Mouse (Mus musculus) embryonic facial prominence, embryonic 11.5 days (tissue): ENCODE data around the gene 2210016F16Rik. TPM values are rescaled to one million over a fixed set of nuclear protein-coding genes. Genes with fewer than 3 reads are reported as not detected.

Experiments
- ATAC-seq: fragments of 200-750 bp; cut with Nextera tagmentation; replicated peaks from 2 replicates; pipeline ENCODE4 v1.8.0; 2017; ENCODE audit warnings: low read depth; ENCODE audit not compliant: insufficient number of reproducible peaks, low FRiP score, low TSS enrichment
- DNase-seq: peaks from one replicate; pipeline ENCODE4 v3.0.0-alpha.2; 2015; ENCODE audit warnings: low spot score
- H3K27ac ChIP-seq: fragments of 300-500 bp; sonication (generic); replicated peaks from 2 replicates; pipeline ENCODE4 v1.5.1; 2014; ENCODE audit warnings: mild to moderate bottlenecking, low read depth, low read length, control low read depth
- H3K27me3 ChIP-seq: fragments of 300-500 bp; sonication (generic); 2 replicates; pipeline ENCODE4 v1.6.1; 2014; ENCODE audit warnings: mild to moderate bottlenecking, low read length, moderate library complexity, mixed read lengths; ENCODE audit not compliant: control insufficient read depth, insufficient read depth
- H3K36me3 ChIP-seq: fragments of 300-500 bp; sonication (generic); replicated peaks from 2 replicates; pipeline ENCODE4 v1.6.1; 2014; ENCODE audit warnings: low read depth, mild to moderate bottlenecking, low read length, moderate library complexity, mixed read lengths; ENCODE audit not compliant: control insufficient read depth, insufficient read depth
- H3K4me1 ChIP-seq: fragments of 300-500 bp; sonication (generic); 2 replicates; pipeline ENCODE4 v1.6.1; 2014; ENCODE audit warnings: low read length, mixed read lengths; ENCODE audit not compliant: control insufficient read depth, insufficient read depth
- H3K4me2 ChIP-seq: fragments of 300-500 bp; sonication (generic); 2 replicates; pipeline ENCODE4 v1.6.1; 2014; ENCODE audit warnings: low read depth, mild to moderate bottlenecking, control low read depth, low read length, moderate library complexity
- H3K4me3 ChIP-seq: fragments of 300-500 bp; sonication (generic); 2 replicates; pipeline ENCODE4 v1.5.1; 2014; ENCODE audit warnings: low read depth, low read length, control low read depth
- H3K9ac ChIP-seq: fragments of 300-500 bp; sonication (generic); replicated peaks from 2 replicates; pipeline ENCODE4 v1.6.1; 2014; ENCODE audit warnings: mild to moderate bottlenecking, control low read depth, low read length
- H3K9me3 ChIP-seq: fragments of 300-500 bp; sonication (generic); replicated peaks from 2 replicates; pipeline ENCODE4 v1.6.1; 2016; ENCODE audit warnings: mild to moderate bottlenecking, low read length, inconsistent platforms, mixed read lengths; ENCODE audit not compliant: control insufficient read depth
- WGBS: fragments of 180-500 bp; shearing (Covaris S2); extraction: QIAGEN DNeasy Blood & Tissue Kit; methylation state at CpG from one replicate; pipeline ENCODE4 v1.1.7; 2014; 5-methylcytosine and 5-hydroxymethylcytosine counted together
- microRNA counts: library from miRNA; unstranded; fragments of <30 nt; microRNA quantifications from one replicate; lab custom pipeline; 2016
- microRNA-seq: library from miRNA; unstranded; fragments of <30 nt; microRNA quantifications from one replicate; pipeline ENCODE4, GENCODE M21; 2016; ENCODE audit warnings: borderline number of aligned reads
- polyA plus RNA-seq: library from polyadenylated mRNA; unstranded; fragments of >200 nt; fragmentation: Nextera tagmentation; extraction: Ambion mirVana; gene quantifications from 2 replicates; pipeline ENCODE4 v1.2.1, GENCODE M21; 2014

The 2210016F16Rik gene
- polyA plus RNA-seq, 1 experiment from 2014 or later: 24.5 TPM

- WGBS: 53% methylated on average over 4 of the region's 4 CpGs
- no peaks in the 10 kb centered on the region for H3K4me1 ChIP-seq
Measured at GRCm38 (mm10) chr13:58350606-58351005, 34.4 kb downstream of the 2210016F16Rik start.

GRCm38 (mm10) chr13:58344505-58344904, 40.5 kb downstream of the 2210016F16Rik start:
- no peaks in the 10 kb centered on the region for H3K36me3 ChIP-seq
- H3K9ac ChIP-seq: no peak overlapping the region
- no peak overlapping the region for H3K27ac ChIP-seq
- no peaks in the 10 kb centered on the region for H3K27me3 ChIP-seq
- H3K4me2 ChIP-seq: no peak overlapping the region
- H3K9me3 ChIP-seq: no peaks in the 10 kb centered on the region
- no peak overlapping the region for H3K4me3 ChIP-seq
- ATAC-seq (no peak), DNase-seq (no peak)
- H3K4me1 ChIP-seq: no peaks in the 10 kb centered on the region
- WGBS: 83% methylated on average over 9 of the region's 9 CpGs

More at GRCm38 (mm10) chr13:58350606-58351005, 34.4 kb downstream of the 2210016F16Rik start:
- no peak overlapping the region for H3K4me3 ChIP-seq
- no peak overlapping the region for H3K4me2 ChIP-seq
- ATAC-seq (no peak), DNase-seq (no peak)
- H3K27me3 ChIP-seq: no peaks in the 10 kb centered on the region
- H3K27ac ChIP-seq: no peak overlapping the region
- no peaks in the 10 kb centered on the region for H3K9me3 ChIP-seq
- H3K9ac ChIP-seq: no peak overlapping the region
- H3K36me3 ChIP-seq: no peaks in the 10 kb centered on the region

- Histone ChIP-seq H3K9ac (no peak overlapping the region), H3K4me2 (no peak overlapping the region), H3K27me3 (no peaks in the 10 kb centered on the region), H3K9me3 (no peaks in the 10 kb centered on the region), H3K36me3 (no peaks in the 10 kb centered on the region), H3K4me1 (no peaks in the 10 kb centered on the region), H3K27ac (no peak overlapping the region), H3K4me3 (no peak overlapping the region)
- no peak for DNase-seq
- 83% methylated on average over 12 of the region's 12 CpGs for WGBS
- ATAC-seq: no peak
Measured at GRCm38 (mm10) chr13:58337456-58337855, 47.6 kb downstream of the 2210016F16Rik start.

- Histone ChIP-seq H3K4me1 (no peaks in the 10 kb centered on the region), H3K36me3 (no peaks in the 10 kb centered on the region), H3K27me3 (no peaks in the 10 kb centered on the region), H3K4me3 (no peak overlapping the region), H3K9me3 (no peaks in the 10 kb centered on the region), H3K4me2 (no peak overlapping the region), H3K27ac (no peak overlapping the region), H3K9ac (no peak overlapping the region)
- WGBS: 95% methylated on average over 5 of the region's 5 CpGs
- ATAC-seq: no peak
- DNase-seq: no peak
Measured at GRCm38 (mm10) chr13:58334116-58334515, 50.9 kb downstream of the 2210016F16Rik start.

MicroRNAs encoded within 50 kb of the gene (microRNA counts, 519-probe panel; counts per million panel counts)
- microRNA mmu-miR-7a (lab: Ali Mortazavi, UCI): 1,611 counts per million, percentile 9 among the panel's probes with 10 or more counts

Small RNA genes within 50 kb of the gene (microRNA-seq; reads per million reads assigned to microRNA genes)
- gene Mir7-1: 226 reads per million, percentile 54 among the genes with 10 or more reads in this experiment

Other genes starting within 250 kb of the 2210016F16Rik start
- 41.8 and 44.2 TPM in 2 replicates for gene Idnk, start 227.6 kb downstream of the 2210016F16Rik start, polyA plus RNA-seq
- 142 and 144 TPM in 2 replicates for gene Ubqln1, start 169.6 kb downstream of the 2210016F16Rik start, polyA plus RNA-seq
- gene Gkap1, start 109.5 kb downstream of the 2210016F16Rik start, polyA plus RNA-seq: 22.0 and 31.2 TPM in 2 replicates
- 1.2 TPM in 2 replicates for gene Kif27, start 26.1 kb downstream of the 2210016F16Rik start, polyA plus RNA-seq
- 34.4 and 37.0 TPM in 2 replicates for gene Rmi1, start 17.0 kb upstream of the 2210016F16Rik start, polyA plus RNA-seq
- 2,512 and 2,650 TPM in 2 replicates for gene Hnrnpk, start 18.1 kb upstream of the 2210016F16Rik start, polyA plus RNA-seq
- gene Slc28a3, start 225.7 kb upstream of the 2210016F16Rik start, polyA plus RNA-seq: 0.07 TPM in 1 of 2 replicates, not detected in the other